Mouse (Mus musculus) CD4-positive naive resting alpha-beta T cell, adult 57 days (primary cell): Measurements from ENCODE around the gene Gm8764. TPM values are rescaled to one million over a fixed set of nuclear protein-coding genes. Genes with fewer than 3 reads are reported as not detected.

Experiments
- total RNA-seq: library from RNA; stranded (reverse); gene quantifications from one replicate; pipeline ENCODE4 v1.2.4, GENCODE M21; 2023

Gm8764 gene
- total RNA-seq: not detected

DNA sequence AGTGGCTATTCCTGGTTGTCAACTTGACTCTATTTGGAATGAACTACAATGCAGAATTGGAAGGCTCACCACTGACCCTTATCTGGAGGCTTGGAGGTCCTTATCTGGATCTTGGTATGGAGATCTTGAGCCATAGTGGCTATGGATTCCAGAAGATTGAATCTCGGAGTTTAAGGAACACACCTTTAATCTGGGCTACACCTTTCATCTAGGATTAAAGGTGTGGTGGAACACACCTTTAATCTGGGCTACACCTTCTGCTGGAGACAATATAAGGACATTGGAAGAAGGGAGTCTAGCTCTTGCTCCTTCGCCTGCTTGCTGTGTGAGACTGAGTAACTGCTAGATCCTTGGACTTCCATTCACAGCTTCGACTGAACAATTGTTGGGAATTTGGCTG, at the start of gene Gm8764:
Gene Gm8764 (plus strand): TSS at position 301 of the 400 bp plus-strand sequence.

DNA sequence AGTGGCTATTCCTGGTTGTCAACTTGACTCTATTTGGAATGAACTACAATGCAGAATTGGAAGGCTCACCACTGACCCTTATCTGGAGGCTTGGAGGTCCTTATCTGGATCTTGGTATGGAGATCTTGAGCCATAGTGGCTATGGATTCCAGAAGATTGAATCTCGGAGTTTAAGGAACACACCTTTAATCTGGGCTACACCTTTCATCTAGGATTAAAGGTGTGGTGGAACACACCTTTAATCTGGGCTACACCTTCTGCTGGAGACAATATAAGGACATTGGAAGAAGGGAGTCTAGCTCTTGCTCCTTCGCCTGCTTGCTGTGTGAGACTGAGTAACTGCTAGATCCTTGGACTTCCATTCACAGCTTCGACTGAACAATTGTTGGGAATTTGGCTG, 17.1 kb upstream of the Gm8764 start, which contains the start of gene Gm21293:
Gene Gm21293 (plus strand): TSS at position 301 of the 400 bp plus-strand sequence.

GRCm38 (mm10) chr10:104151197-104151596, 8.6 kb upstream of the Gm8764 start, which contains the start of gene Gm6763:
Gm6763 (plus strand) TSS chr10:104151497.

GRCm38 (mm10) chr10:104168215-104168614, 8.4 kb downstream of the Gm8764 start, which contains the start of gene Gm21304:
Gm21304 (plus strand) TSS chr10:104168515.

DNA sequence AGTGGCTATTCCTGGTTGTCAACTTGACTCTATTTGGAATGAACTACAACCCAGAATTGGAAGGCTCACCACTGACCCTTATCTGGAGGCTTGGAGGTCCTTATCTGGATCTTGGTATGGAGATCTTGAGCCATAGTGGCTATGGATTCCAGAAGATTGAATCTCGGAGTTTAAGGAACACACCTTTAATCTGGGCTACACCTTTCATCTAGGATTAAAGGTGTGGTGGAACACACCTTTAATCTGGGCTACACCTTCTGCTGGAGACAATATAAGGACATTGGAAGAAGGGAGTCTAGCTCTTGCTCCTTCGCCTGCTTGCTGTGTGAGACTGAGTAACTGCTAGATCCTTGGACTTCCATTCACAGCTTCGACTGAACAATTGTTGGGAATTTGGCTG, 16.9 kb downstream of the Gm8764 start, which contains the start of gene Gm21312:
Gene Gm21312 (plus strand): TSS at position 301 of the 400 bp plus-strand sequence.

DNA sequence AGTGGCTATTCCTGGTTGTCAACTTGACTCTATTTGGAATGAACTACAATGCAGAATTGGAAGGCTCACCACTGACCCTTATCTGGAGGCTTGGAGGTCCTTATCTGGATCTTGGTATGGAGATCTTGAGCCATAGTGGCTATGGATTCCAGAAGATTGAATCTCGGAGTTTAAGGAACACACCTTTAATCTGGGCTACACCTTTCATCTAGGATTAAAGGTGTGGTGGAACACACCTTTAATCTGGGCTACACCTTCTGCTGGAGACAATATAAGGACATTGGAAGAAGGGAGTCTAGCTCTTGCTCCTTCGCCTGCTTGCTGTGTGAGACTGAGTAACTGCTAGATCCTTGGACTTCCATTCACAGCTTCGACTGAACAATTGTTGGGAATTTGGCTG, 25.4 kb downstream of the Gm8764 start, which contains the start of gene Gm20765:
Gene Gm20765 (plus strand): TSS at position 301 of the 400 bp plus-strand sequence.

GRCm38 (mm10) chr10:104193742-104194141, 33.9 kb downstream of the Gm8764 start, which contains the start of gene Gm4340:
Gm4340 (plus strand) TSS chr10:104194042.

Other genes starting within 250 kb of the Gm8764 start
- gene Gm21293, start 17.0 kb upstream of the Gm8764 start, total RNA-seq: not detected
- gene Gm6763, start 8.5 kb upstream of the Gm8764 start, total RNA-seq: not detected
- not detected for gene Gm21304, start 8.5 kb downstream of the Gm8764 start, total RNA-seq
- not detected for gene Gm21312, start 17.0 kb downstream of the Gm8764 start, total RNA-seq
- not detected for gene Gm20765, start 25.5 kb downstream of the Gm8764 start, total RNA-seq
- gene Gm4340, start 34.0 kb downstream of the Gm8764 start, total RNA-seq: not detected